Mouse (Mus musculus) heart, embryonic 11.5 days (tissue): ENCODE measurements at regions not wholly inside any gene's neighbourhood (a gene's known extent, or its start where the extent isn't known, plus 50 kb on each side); places are given as distances from the start of the nearest gene placed in this dataset.

ENCODE experiments used
- ATAC-seq: fragments of 200-750 bp; cut with Nextera tagmentation; replicated peaks from 2 replicates; pipeline ENCODE4 v1.8.0; 2017; ENCODE audit warnings: moderate library complexity; ENCODE audit not compliant: insufficient number of reproducible peaks, low FRiP score, low TSS enrichment
- H3K27ac ChIP-seq: fragments of 300-500 bp; sonication (generic); 2 replicates; pipeline ENCODE4 v1.5.1; 2014; ENCODE audit warnings: mild to moderate bottlenecking, low read depth, low read length
- H3K27me3 ChIP-seq: fragments of 300-500 bp; sonication (generic); 2 replicates; pipeline ENCODE4 v1.6.1; 2014; ENCODE audit warnings: mild to moderate bottlenecking, low read length, mixed read lengths; ENCODE audit not compliant: control insufficient read depth, insufficient read depth
- H3K36me3 ChIP-seq: fragments of 300-500 bp; sonication (generic); 2 replicates; pipeline ENCODE4 v1.6.1; 2014; ENCODE audit warnings: mild to moderate bottlenecking, low read length, moderate library complexity, mixed read lengths; ENCODE audit not compliant: control insufficient read depth, insufficient read depth
- H3K4me1 ChIP-seq: fragments of 300-500 bp; sonication (generic); 2 replicates; pipeline ENCODE4 v1.6.1; 2014; ENCODE audit warnings: low read length; ENCODE audit not compliant: control insufficient read depth, insufficient read depth
- H3K4me2 ChIP-seq: fragments of 300-500 bp; sonication (generic); 2 replicates; pipeline ENCODE4 v1.6.1; 2014; ENCODE audit warnings: mild to moderate bottlenecking, moderate library complexity
- H3K4me3 ChIP-seq: fragments of 300-500 bp; sonication (generic); 2 replicates; pipeline ENCODE4 v1.5.1; 2014; ENCODE audit warnings: low read depth, low read length
- H3K9ac ChIP-seq: fragments of 300-500 bp; sonication (generic); 2 replicates; pipeline ENCODE4 v1.6.1; 2014; ENCODE audit warnings: mild to moderate bottlenecking, low read depth, low read length, moderate library complexity
- H3K9me3 ChIP-seq: fragments of 300-500 bp; sonication (generic); replicated peaks from 2 replicates; pipeline ENCODE4 v1.6.1; 2016; ENCODE audit warnings: low read length; ENCODE audit not compliant: control insufficient read depth
- WGBS: fragments of 180-500 bp; shearing (Covaris S2); extraction: QIAGEN DNeasy Blood & Tissue Kit; methylation state at CpG from one replicate; pipeline ENCODE4 v1.1.7; 2014; ENCODE audit not compliant: insufficient replicate concordance; 5-methylcytosine and 5-hydroxymethylcytosine counted together

DNA sequence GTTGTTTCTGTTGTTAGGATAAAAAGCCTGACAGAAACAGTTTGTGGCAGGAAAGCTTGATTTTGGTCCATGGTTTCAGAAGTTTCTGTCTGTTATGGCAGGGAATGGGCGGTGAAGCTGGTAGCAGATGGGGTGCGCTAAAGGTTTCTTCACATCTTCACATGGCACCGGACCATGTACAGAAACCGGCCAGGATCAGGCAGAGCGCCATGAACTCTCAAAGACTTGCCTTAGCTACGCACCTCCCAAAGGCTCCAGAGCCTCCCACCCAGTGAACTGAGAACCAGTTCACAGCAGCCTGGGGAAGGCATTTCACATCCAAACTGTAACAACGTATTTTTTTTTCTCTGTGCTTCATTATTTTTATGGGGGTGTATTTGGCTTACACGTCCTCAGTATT is 86.2 kb upstream of the Rcn1 start:
- H3K27me3 ChIP-seq = no peaks in the 10 kb centered on the region
- no peak overlapping the region for H3K27ac ChIP-seq
- H3K9ac ChIP-seq = no peak overlapping the region
- no peaks in the 10 kb centered on the region for H3K9me3 ChIP-seq
- ATAC-seq = no peak
- no peak overlapping the region for H3K4me3 ChIP-seq
- H3K4me1 ChIP-seq = no peaks in the 10 kb centered on the region
- H3K36me3 ChIP-seq = no peaks in the 10 kb centered on the region
- 79% methylated on average over 8 of the region's 8 CpGs for WGBS
- H3K4me2 ChIP-seq = no peak overlapping the region

DNA sequence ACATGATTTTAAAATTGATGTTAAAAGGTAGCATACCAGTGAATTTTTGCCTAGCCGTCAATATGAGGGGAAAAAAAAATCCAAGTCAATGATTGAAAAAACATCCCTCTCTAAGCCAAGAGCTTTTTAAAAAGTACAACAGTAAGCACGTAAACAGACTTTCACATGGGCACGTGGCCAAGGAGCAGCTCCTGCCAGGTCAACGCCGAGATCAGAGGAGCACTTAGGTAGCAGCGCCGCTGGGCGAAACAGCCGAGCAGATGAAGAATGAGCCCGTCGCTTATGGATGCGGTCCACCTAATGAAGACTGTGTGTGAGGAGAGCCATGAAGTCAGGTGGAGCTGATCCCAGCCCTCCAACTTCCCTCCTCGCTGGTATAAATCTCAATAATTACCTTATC is 96.7 kb upstream of the Rcn1 start:
- no peak overlapping the region for H3K4me3 ChIP-seq
- no peaks in the 10 kb centered on the region for H3K27me3 ChIP-seq
- no peak for ATAC-seq
- no peaks in the 10 kb centered on the region for H3K4me1 ChIP-seq
- WGBS = 79% methylated on average over 13 of the region's 13 CpGs
- H3K27ac ChIP-seq = no peak overlapping the region
- no peak overlapping the region for H3K9ac ChIP-seq
- H3K4me2 ChIP-seq = no peak overlapping the region
- H3K9me3 ChIP-seq = no peaks in the 10 kb centered on the region
- no peaks in the 10 kb centered on the region for H3K36me3 ChIP-seq

DNA sequence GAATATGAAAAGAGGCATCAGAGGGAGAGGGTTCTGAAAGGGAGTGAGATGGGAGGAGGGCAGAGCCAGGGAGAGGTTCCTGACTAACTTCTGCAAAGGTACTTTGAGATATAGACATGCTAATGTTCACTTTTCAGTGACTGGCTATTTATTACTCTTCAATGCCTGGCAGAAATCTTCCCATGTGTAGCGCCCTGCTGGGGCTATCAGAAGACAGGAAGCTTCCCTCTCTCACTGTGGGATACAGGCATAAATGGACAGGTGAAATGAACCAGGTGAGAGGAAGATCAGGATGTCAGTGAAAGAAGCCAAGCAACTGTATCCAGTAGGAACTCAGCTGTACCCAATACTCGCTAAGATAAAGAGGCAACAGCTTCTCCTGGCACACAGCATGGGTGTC is 105.1 kb upstream of the Rcn1 start:
- Histone ChIP-seq H3K27me3 (no peaks in the 10 kb centered on the region), H3K9me3 (no peaks in the 10 kb centered on the region), H3K4me2 (no peak overlapping the region), H3K36me3 (no peaks in the 10 kb centered on the region), H3K9ac (no peak overlapping the region), H3K27ac (no peak overlapping the region), H3K4me3 (no peak overlapping the region), H3K4me1 (peaks cover 3% of the 10 kb centered on the region; the same call in 1 of the 2 replicates)
- ATAC-seq = no peak
- WGBS = 49% methylated on average over 2 of the region's 2 CpGs

DNA sequence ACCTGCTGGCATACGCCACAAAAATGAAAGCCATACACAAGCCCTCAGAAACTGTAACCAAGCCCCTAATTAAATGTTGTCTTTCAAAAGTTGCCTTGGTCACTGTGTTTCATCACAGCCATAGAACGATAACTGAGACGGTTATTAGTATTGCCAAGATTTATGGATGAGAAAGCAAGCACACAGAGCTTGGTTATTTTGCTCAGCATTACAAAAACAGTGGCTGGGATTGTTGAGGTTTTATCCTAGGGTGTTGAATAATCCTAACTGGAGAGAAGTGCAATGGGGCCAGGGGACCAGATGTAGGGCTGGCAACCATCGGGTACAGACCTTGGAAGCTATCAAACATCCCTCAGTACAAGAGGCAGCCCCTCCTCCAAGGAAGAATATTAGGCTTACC is 106.4 kb upstream of the Rcn1 start:
- no peak for ATAC-seq
- H3K4me2 ChIP-seq = no peak overlapping the region
- H3K27ac ChIP-seq = no peak overlapping the region
- 79% methylated on average over 4 of the region's 4 CpGs for WGBS
- no peaks in the 10 kb centered on the region for H3K27me3 ChIP-seq
- H3K9ac ChIP-seq = no peak overlapping the region
- no peaks in the 10 kb centered on the region for H3K36me3 ChIP-seq
- no peaks in the 10 kb centered on the region for H3K9me3 ChIP-seq
- peaks cover 3% of the 10 kb centered on the region; the same call in 1 of the 2 replicates for H3K4me1 ChIP-seq
- H3K4me3 ChIP-seq = no peak overlapping the region

DNA sequence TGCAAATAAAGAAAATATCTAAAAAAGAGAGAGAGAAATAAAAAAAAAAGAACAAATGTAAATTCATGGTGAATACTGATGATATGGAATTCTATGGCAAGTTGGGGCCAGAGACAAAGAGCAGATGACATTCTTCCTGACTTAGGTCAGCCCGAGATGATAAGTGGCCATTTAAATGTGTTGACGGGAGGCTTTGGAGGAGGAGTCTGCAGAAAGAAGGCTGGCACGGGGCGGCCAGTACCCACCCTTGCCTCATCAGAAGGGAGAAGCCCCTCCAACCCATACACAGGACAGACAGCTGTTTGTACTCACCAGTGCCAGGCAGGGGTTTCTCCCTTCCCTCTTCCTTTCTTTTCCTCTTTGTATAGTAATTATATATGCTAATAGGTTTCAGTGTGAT is 108.0 kb upstream of the Rcn1 start:
- no peak overlapping the region for H3K9ac ChIP-seq
- H3K4me1 ChIP-seq = peaks cover 3% of the 10 kb centered on the region; the same call in 1 of the 2 replicates
- H3K9me3 ChIP-seq = no peaks in the 10 kb centered on the region
- ATAC-seq = peak; percentile 55; the same call in 1 of the 2 replicates
- no peak overlapping the region for H3K27ac ChIP-seq
- H3K36me3 ChIP-seq = no peaks in the 10 kb centered on the region
- no peak overlapping the region for H3K4me3 ChIP-seq
- no peaks in the 10 kb centered on the region for H3K27me3 ChIP-seq
- WGBS = 16% methylated on average over 4 of the region's 4 CpGs
- peak overlapping the region; percentile 38; the same call in 1 of the 2 replicates for H3K4me2 ChIP-seq

DNA sequence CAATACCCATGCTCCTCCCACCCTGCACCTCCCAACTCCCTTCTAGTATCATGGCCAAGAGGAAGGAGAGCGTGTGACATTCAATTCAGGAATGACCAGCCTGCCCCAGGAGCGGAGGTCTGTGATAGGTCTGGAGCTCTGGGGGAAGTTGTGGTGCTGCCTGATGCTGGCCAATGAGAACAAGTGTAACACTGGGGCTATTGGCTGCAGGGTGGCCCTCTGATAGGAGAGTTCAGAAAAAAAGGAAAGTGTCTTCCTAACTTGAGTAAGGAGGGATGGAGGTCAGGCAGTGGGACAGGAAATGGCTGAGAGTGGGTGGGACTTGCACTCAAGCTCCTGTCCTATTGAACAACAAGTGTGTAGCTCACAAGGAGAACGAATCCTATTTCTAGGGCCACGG is 111.7 kb upstream of the Rcn1 start:
- Histone ChIP-seq H3K27ac (no peak overlapping the region), H3K9me3 (no peaks in the 10 kb centered on the region), H3K4me3 (no peak overlapping the region), H3K9ac (no peak overlapping the region), H3K4me2 (no peak overlapping the region), H3K27me3 (no peaks in the 10 kb centered on the region), H3K36me3 (no peaks in the 10 kb centered on the region), H3K4me1 (peaks cover 6% of the 10 kb centered on the region; the same call in 1 of the 2 replicates)
- ATAC-seq = no peak
- WGBS = 74% methylated on average over 4 of the region's 4 CpGs

DNA sequence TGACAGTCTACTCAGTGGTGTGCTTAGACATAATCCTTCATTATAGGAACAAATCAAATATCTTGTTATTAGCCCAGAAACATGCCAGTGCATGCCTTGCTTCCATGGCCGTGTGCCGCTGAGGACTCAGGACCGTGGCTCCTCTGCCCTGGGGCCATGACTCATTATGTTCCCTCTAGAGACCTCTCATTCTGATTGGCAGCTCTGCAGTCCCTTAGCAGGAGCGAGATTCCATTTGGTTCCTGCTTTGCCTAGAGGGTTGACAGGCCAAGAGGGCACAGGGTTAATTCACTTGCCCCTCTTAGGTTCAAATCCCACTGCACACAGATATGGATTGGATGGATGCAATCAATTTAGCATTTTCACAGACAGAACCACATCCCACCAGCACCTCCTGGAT is 112.6 kb upstream of the Rcn1 start:
- ATAC-seq = no peak
- Histone ChIP-seq H3K9ac (no peak overlapping the region), H3K4me3 (no peak overlapping the region), H3K4me2 (no peak overlapping the region), H3K4me1 (peaks cover 6% of the 10 kb centered on the region; the same call in 1 of the 2 replicates), H3K27me3 (no peaks in the 10 kb centered on the region), H3K36me3 (no peaks in the 10 kb centered on the region), H3K27ac (no peak overlapping the region), H3K9me3 (no peaks in the 10 kb centered on the region)
- 55% methylated on average over 4 of the region's 4 CpGs for WGBS

DNA sequence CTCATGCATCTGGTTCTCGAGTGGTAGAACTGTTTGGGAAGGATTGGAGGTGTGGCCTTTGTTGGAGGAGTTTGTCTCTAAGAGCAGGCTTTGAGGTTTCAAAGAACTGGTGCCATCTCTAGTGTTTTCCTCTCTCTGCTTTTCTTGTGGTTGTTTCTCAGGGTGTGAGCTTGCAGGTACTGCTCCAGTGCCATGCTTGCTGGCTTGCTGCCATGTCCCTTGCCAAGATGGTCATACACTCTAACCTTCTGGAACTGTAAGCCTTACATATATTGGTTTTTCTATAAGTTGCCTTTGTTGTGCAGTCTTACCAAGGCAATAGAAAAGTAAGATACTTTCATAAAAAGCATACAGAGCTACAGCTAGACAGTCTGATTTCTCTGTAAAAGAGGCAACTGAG is 115.1 kb upstream of the Rcn1 start:
- H3K9me3 ChIP-seq = no peaks in the 10 kb centered on the region
- H3K4me3 ChIP-seq = no peak overlapping the region
- peaks cover 11% of the 10 kb centered on the region for H3K4me1 ChIP-seq
- H3K27me3 ChIP-seq = no peaks in the 10 kb centered on the region
- no peak for ATAC-seq
- H3K9ac ChIP-seq = no peak overlapping the region
- no peak overlapping the region for H3K4me2 ChIP-seq
- H3K27ac ChIP-seq = no peak overlapping the region
- H3K36me3 ChIP-seq = no peaks in the 10 kb centered on the region
- 78% methylated on average over 1 of the region's 1 CpGs for WGBS

DNA sequence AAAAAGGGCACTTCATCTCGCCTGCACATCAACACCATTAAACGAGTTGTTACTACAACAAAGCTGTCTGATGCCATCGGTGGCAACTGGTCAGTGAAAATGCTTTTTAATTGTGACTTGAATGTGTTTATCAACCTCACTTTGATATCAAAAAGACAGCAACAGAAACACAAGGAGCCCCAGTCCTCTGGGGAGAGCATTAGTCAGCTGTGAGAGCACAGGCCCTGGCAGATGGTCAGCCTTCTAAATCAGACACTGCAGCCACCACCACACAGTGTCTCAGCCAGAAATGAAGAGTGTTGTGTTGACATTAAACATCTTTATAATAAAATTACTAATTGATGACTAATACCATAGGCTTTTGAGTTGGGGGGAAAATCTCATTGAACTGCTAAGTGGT is 115.8 kb upstream of the Rcn1 start:
- Histone ChIP-seq H3K27me3 (no peaks in the 10 kb centered on the region), H3K27ac (no peak overlapping the region), H3K4me2 (no peak overlapping the region), H3K4me1 (peaks cover 11% of the 10 kb centered on the region), H3K9me3 (no peaks in the 10 kb centered on the region), H3K36me3 (no peaks in the 10 kb centered on the region), H3K9ac (no peak overlapping the region), H3K4me3 (no peak overlapping the region)
- WGBS = 71% methylated on average over 3 of the region's 3 CpGs
- ATAC-seq = no peak
